Mouse (Mus musculus): ENCODE measurements around the gene Tspan2. TPM values are rescaled to one million over a fixed set of nuclear protein-coding genes. Genes with fewer than 3 reads are reported as not detected.

The Tspan2 gene
- polyA plus RNA-seq (2016; fragmentation: Nextera tagmentation; extraction: Ambion mirVana): 6.8 and 8.4 TPM in 2 replicates

GRCm38 (mm10) chr3:102734313-102735030 is at the start of gene Tspan2:
TSS of gene Tspan2 (plus strand) at chr3:102734529.
- Histone ChIP-seq H3K4me3 (peak within 1 kb of the TSS; percentile 58), H3K9ac (peak within 1 kb of the TSS; percentile 56), H3K36me3 (no peaks in the 10 kb centered on the region), H3K27me3 (peaks cover 5% of the 10 kb centered on the region; the same call in 1 of the 2 replicates), H3K9me3 (no peaks in the 10 kb centered on the region), H3K27ac (0 out of 2 replicates have a peak within 1 kb of the TSS, but pooled peaks have one; percentile 12), H3K4me1 (peaks cover 11% of the 10 kb centered on the region; the same call in 1 of the 2 replicates), H3K4me2 (replicated peaks) (peak within 1 kb of the TSS; percentile 82)
- WGBS: under 1% methylated on average over 54 of the region's 54 CpGs
- ATAC-seq (ENCODE audit: insufficient number of reproducible peaks, insufficient read depth, low FRiP score, low TSS enrichment): peak; percentile 59

DNA sequence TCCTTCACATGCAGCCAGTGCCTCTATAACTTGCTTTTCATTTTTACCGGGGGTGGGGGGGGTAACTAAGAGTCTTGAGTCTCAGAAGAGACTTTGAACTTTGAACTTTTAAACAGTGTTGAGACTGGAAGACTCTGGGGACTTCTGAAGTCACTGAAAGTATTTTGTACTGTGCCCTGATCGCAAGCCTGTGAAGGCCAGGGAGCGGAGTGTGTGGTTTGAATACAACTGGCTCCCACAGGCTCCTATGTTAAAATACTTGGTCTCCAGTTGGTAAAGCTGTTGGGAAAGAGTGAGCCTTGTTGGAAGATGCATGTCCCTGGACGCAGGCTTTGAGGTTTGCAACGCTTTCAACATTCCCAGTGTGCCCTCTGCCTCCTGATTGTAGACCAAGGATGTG is 47.5 kb upstream of the Tspan2 start:
- Histone ChIP-seq H3K4me3 (no peak overlapping the region), H3K27me3 (no peaks in the 10 kb centered on the region), H3K36me3 (no peaks in the 10 kb centered on the region), H3K9me3 (no peaks in the 10 kb centered on the region), H3K27ac (0 out of 2 replicates have a peak overlapping the region, but pooled peaks have one; percentile 5), H3K4me2 (replicated peaks) (no peak overlapping the region), H3K9ac (no peak overlapping the region), H3K4me1 (peaks cover 13% of the 10 kb centered on the region)
- 86% methylated on average over 5 of the region's 5 CpGs for WGBS
- ATAC-seq (ENCODE audit: insufficient number of reproducible peaks, insufficient read depth, low FRiP score, low TSS enrichment): no peak

GRCm38 (mm10) chr3:102687852-102688251 is 46.5 kb upstream of the Tspan2 start:
- 29% methylated on average over 8 of the region's 8 CpGs for WGBS
- H3K27ac ChIP-seq: 0 out of 2 replicates have a peak overlapping the region, but pooled peaks have one; percentile 5

GRCm38 (mm10) chr3:102691802-102692484 is 42.4 kb upstream of the Tspan2 start:
- 42% methylated on average over 11 of the region's 11 CpGs for WGBS
- Histone ChIP-seq H3K9me3 (no peaks in the 10 kb centered on the region), H3K4me1 (peaks cover 25% of the 10 kb centered on the region), H3K4me3 (no peak overlapping the region), H3K4me2 (replicated peaks) (no peak overlapping the region), H3K36me3 (no peaks in the 10 kb centered on the region), H3K27ac (peak overlapping the region; percentile 69), H3K27me3 (no peaks in the 10 kb centered on the region), H3K9ac (no peak overlapping the region)
- no peak for ATAC-seq (ENCODE audit: insufficient number of reproducible peaks, insufficient read depth, low FRiP score, low TSS enrichment)

More at GRCm38 (mm10) chr3:102687852-102688251, 46.5 kb upstream of the Tspan2 start:
- no peaks in the 10 kb centered on the region for H3K9me3 ChIP-seq
- H3K27me3 ChIP-seq: no peaks in the 10 kb centered on the region
- peaks cover 16% of the 10 kb centered on the region for H3K4me1 ChIP-seq
- ATAC-seq (ENCODE audit: insufficient number of reproducible peaks, insufficient read depth, low FRiP score, low TSS enrichment): no peak
- no peak overlapping the region for H3K9ac ChIP-seq
- no peak overlapping the region for H3K4me2 ChIP-seq (replicated peaks)
- H3K36me3 ChIP-seq: no peaks in the 10 kb centered on the region
- no peak overlapping the region for H3K4me3 ChIP-seq

DNA sequence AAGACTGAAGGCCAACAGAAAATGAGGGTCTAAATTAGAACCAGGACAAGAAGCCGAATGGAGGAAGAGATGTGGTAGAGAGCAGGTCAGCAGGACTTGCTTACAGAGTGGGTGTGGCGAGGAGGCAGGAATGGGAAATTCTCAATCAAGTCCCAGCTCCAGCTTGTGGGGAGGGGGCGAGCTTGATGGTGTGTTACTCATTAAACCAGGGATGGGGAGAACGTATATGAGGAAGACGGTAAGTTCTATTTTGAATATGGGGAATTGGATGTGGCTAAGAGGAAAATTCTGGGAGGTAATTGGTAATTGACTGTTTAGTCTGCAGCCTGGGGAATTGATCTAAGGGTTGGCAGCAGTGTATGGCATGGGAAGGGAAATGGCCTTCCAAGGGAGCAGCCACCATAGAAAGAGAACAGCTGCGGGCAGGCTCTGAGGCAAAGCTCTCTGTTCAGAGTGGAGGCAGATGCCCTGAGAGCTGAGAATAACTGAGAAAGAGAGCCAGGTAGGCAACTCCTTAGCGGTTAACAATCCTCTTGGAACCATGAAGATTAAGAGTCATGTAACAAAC is 41.5 kb upstream of the Tspan2 start:
- no peak overlapping the region for H3K4me2 ChIP-seq (replicated peaks)
- no peak overlapping the region for H3K4me3 ChIP-seq
- H3K9me3 ChIP-seq: no peaks in the 10 kb centered on the region
- H3K9ac ChIP-seq: no peak overlapping the region
- H3K27me3 ChIP-seq: no peaks in the 10 kb centered on the region
- H3K4me1 ChIP-seq: peaks cover 26% of the 10 kb centered on the region
- ATAC-seq (ENCODE audit: insufficient number of reproducible peaks, insufficient read depth, low FRiP score, low TSS enrichment): peak; percentile 47
- WGBS: 42% methylated on average over 7 of the region's 7 CpGs
- peak overlapping the region; percentile 74 for H3K27ac ChIP-seq
- H3K36me3 ChIP-seq: no peaks in the 10 kb centered on the region

DNA sequence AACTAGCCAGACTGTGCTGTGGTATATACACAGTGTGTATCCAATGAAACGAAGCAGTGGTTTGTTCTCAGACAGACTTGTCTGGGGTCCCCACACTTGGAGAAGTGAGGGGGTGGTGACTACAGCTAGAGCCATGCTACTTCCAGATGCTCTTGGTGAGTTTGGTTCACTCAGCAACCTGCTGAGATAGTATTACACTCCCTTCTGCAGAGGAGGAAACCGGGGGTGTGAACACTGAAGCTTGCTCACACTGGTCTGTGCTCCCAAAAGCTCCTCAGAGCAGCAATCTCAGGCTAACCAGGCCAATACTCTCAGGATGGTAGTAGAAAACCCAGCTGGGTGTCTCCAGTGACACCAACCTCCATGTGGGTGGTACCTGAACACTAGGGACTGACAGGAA is 36.2 kb upstream of the Tspan2 start:
- no peaks in the 10 kb centered on the region for H3K36me3 ChIP-seq
- 58% methylated on average over 2 of the region's 2 CpGs for WGBS
- H3K4me2 ChIP-seq (replicated peaks): no peak overlapping the region
- H3K9ac ChIP-seq: no peak overlapping the region
- H3K4me3 ChIP-seq: no peak overlapping the region
- H3K27ac ChIP-seq: no peak overlapping the region
- no peaks in the 10 kb centered on the region; the same call in 1 of the 2 replicates for H3K27me3 ChIP-seq
- H3K9me3 ChIP-seq: no peaks in the 10 kb centered on the region
- ATAC-seq (ENCODE audit: insufficient number of reproducible peaks, insufficient read depth, low FRiP score, low TSS enrichment): no peak
- H3K4me1 ChIP-seq: peaks cover 14% of the 10 kb centered on the region

DNA sequence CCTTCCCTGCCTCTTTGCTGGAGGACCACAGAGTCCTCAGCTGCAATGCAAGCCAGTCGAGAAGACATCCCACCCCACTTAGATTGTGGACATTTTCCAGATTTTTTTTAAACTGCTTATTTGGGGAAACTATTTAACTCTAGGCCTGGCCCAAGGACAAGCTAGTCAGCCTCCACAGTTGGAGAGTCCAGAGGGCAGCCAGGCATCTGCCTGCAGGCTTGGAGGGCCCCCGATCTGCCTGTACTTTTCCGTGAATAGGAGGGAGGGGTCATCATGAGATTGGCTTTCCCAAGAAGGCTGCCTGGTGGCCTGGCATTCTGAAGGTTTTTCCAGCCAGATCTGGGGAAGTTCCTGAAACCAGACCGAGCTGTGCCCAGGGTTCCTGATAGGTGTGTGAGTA is 33.0 kb upstream of the Tspan2 start:
- Histone ChIP-seq H3K9me3 (no peaks in the 10 kb centered on the region), H3K27me3 (no peaks in the 10 kb centered on the region; the same call in 1 of the 2 replicates), H3K9ac (no peak overlapping the region), H3K4me3 (no peak overlapping the region), H3K4me1 (peaks cover 21% of the 10 kb centered on the region; the same call in 1 of the 2 replicates), H3K36me3 (no peaks in the 10 kb centered on the region), H3K4me2 (replicated peaks) (no peak overlapping the region), H3K27ac (no peak overlapping the region)
- no peak for ATAC-seq (ENCODE audit: insufficient number of reproducible peaks, insufficient read depth, low FRiP score, low TSS enrichment)
- 73% methylated on average over 4 of the region's 4 CpGs for WGBS

DNA sequence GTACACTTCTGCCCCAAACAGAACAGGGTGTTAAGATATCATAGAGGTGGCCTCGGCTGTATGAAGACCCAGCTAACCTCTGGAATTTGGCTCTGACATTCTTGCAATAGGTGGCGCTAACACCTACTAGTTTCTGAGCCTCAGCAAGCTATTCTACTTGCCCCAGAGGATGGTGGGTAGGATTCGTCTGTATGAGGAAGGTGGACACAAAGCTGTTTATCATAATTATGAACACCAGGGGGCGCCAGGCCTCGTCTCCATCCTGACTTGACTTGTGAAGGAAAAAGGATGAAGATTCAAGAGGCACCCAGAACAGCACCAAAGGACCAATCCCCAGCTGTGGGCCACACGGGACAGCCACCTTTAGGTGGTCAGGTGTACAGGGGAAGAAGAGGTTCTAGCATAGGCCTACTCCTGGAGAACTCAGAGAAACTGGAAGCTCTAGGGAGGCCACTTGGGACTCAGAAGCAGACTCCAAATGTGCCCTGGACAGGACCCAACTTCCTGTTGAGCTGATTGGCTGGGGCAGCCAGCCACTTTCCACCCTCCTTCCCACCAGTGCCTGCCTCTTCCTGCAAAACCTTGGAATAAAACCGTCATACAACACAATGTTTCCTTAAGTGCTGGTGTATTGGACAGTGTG is 32.3 kb upstream of the Tspan2 start:
- WGBS: 46% methylated on average over 7 of the region's 7 CpGs
- Histone ChIP-seq H3K27me3 (no peaks in the 10 kb centered on the region; the same call in 1 of the 2 replicates), H3K9me3 (no peaks in the 10 kb centered on the region), H3K4me2 (replicated peaks) (no peak overlapping the region), H3K36me3 (no peaks in the 10 kb centered on the region), H3K27ac (no peak overlapping the region), H3K4me1 (peaks cover 21% of the 10 kb centered on the region; the same call in 1 of the 2 replicates), H3K4me3 (no peak overlapping the region), H3K9ac (no peak overlapping the region)
- no peak for ATAC-seq (ENCODE audit: insufficient number of reproducible peaks, insufficient read depth, low FRiP score, low TSS enrichment)

DNA sequence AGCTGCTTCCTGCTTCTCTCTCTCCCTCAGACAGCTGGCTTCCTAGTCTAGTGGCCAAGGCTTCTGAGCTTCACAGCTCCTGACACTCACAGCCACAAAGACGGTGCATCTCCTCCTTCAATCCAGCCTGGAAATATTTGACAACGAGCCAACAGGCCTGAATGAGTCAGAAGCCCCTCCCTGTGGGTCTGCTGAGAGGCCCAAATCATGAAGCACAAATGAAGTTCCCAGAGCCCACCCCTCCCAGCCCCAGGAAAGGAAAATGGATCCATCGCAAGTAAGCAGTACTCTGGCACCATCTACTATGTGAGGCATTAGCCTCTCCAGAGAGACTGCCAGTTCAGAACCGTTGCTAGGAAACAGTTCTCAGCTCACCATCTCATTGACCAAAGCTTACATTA is 30.3 kb upstream of the Tspan2 start:
- Histone ChIP-seq H3K4me1 (peaks cover 17% of the 10 kb centered on the region; the same call in 1 of the 2 replicates), H3K9me3 (no peaks in the 10 kb centered on the region), H3K36me3 (no peaks in the 10 kb centered on the region), H3K4me2 (replicated peaks) (no peak overlapping the region), H3K27ac (no peak overlapping the region), H3K9ac (no peak overlapping the region), H3K4me3 (no peak overlapping the region), H3K27me3 (no peaks in the 10 kb centered on the region; the same call in 1 of the 2 replicates)
- no peak for ATAC-seq (ENCODE audit: insufficient number of reproducible peaks, insufficient read depth, low FRiP score, low TSS enrichment)
- 75% methylated on average over 4 of the region's 4 CpGs for WGBS

GRCm38 (mm10) chr3:102708599-102708998 is 25.7 kb upstream of the Tspan2 start:
- H3K9me3 ChIP-seq: no peaks in the 10 kb centered on the region
- H3K4me1 ChIP-seq: peaks cover 13% of the 10 kb centered on the region; the same call in 1 of the 2 replicates
- H3K27ac ChIP-seq: no peak overlapping the region
- no peaks in the 10 kb centered on the region for H3K27me3 ChIP-seq
- no peak overlapping the region for H3K4me3 ChIP-seq
- 69% methylated on average over 9 of the region's 9 CpGs for WGBS
- H3K36me3 ChIP-seq: no peaks in the 10 kb centered on the region
- no peak overlapping the region for H3K9ac ChIP-seq
- H3K4me2 ChIP-seq (replicated peaks): no peak overlapping the region
- ATAC-seq (ENCODE audit: insufficient number of reproducible peaks, insufficient read depth, low FRiP score, low TSS enrichment): no peak

DNA sequence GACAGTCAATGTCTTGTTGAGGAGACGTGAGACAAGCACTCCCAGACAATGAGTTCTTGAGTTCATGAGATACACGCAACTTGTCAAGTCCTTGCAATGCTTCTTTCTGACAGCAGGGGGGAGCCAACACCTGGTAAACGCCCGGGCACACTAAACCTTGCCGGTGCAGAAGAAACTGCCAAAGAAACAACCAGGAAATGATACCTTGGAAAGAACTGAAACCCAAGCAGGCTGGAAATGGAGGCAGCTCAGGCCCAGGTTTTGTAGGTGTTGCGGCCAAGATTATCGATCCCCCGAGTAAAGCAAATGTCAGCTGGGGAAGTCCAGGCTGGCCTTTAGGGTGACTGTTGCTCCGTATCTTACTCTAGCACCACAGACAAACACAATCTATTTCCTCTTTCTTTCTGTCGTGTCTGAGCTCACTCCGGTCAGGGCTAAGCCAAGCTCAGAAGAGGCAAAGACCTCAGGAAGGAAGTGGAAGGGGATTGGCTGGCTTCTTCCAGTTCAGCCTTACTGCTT is 19.2 kb upstream of the Tspan2 start:
- Histone ChIP-seq H3K4me1 (no peaks in the 10 kb centered on the region), H3K27ac (no peak overlapping the region), H3K27me3 (no peaks in the 10 kb centered on the region; the same call in 1 of the 2 replicates), H3K9ac (no peak overlapping the region), H3K4me3 (no peak overlapping the region), H3K4me2 (replicated peaks) (peak overlapping the region; percentile 34), H3K36me3 (no peaks in the 10 kb centered on the region), H3K9me3 (no peaks in the 10 kb centered on the region)
- 34% methylated on average over 11 of the region's 11 CpGs for WGBS
- no peak for ATAC-seq (ENCODE audit: insufficient number of reproducible peaks, insufficient read depth, low FRiP score, low TSS enrichment)

Data from embryonic facial prominence, embryonic 12.5 days (tissue).